Mouse (Mus musculus): ENCODE measurements around the gene Man2b1. TPM values are rescaled to one million over a fixed set of nuclear protein-coding genes. Genes with fewer than 3 reads are reported as not detected.
"Not testable (repeated sequence)": the region's sequence is repeated elsewhere in the genome, so short reads cannot be mapped to it uniquely, and the experiment has no call there.

The Man2b1 gene
- polyA plus RNA-seq, 1 experiment = 64.3 TPM

GRCm38 (mm10) chr8:85116984-85117383 lies 33.9 kb downstream of the Man2b1 start:
- no peak for TF ChIP-seq CTCF (IDR thresholded peaks at IDR 0.05; ENCODE audit: control insufficient read depth, insufficient read depth, low read length)
- TF ChIP-seq POLR2A (IDR thresholded peaks at IDR 0.05; ENCODE audit: borderline replicate concordance, control insufficient read depth, low read depth, low read length) = no peak
- no peak overlapping the region for H3K27ac ChIP-seq (ENCODE audit: control insufficient read depth, insufficient read depth, low read depth, low read length, poor library complexity)
- 80% methylated on average over 7 of the region's 7 CpGs for WGBS
- H3K4me1 ChIP-seq (ENCODE audit: control insufficient read depth, insufficient read depth, low read length) = no peaks in the 10 kb centered on the region; the same call in 1 of the 2 replicates
- H3K4me3 ChIP-seq (replicated peaks; ENCODE audit: control insufficient read depth, low read depth, low read length) = no peak overlapping the region

- H3K27ac ChIP-seq (ENCODE audit: control insufficient read depth, insufficient read depth, low read depth, low read length, poor library complexity) = no peak overlapping the region; the same call in 1 of the 2 replicates
- WGBS = 17% methylated on average over 37 of the region's 37 CpGs
- TF ChIP-seq POLR2A (IDR thresholded peaks at IDR 0.05; ENCODE audit: borderline replicate concordance, control insufficient read depth, low read depth, low read length) (no peak), CTCF (IDR thresholded peaks at IDR 0.05; ENCODE audit: control insufficient read depth, insufficient read depth, low read length) (no peak)
Measured at GRCm38 (mm10) chr8:85119052-85119981, 36.2 kb downstream of the Man2b1 start.

GRCm38 (mm10) chr8:85120251-85120650 lies 37.2 kb downstream of the Man2b1 start:
- not testable (repeated sequence) for H3K27ac ChIP-seq (ENCODE audit: control insufficient read depth, insufficient read depth, low read depth, low read length, poor library complexity); H3K4me1 ChIP-seq (ENCODE audit: control insufficient read depth, insufficient read depth, low read length); H3K4me3 ChIP-seq (replicated peaks; ENCODE audit: control insufficient read depth, low read depth, low read length)
- 86% methylated on average over 5 of the region's 5 CpGs for WGBS

More at GRCm38 (mm10) chr8:85119052-85119981, 36.2 kb downstream of the Man2b1 start:
- Histone ChIP-seq H3K4me1 (ENCODE audit: control insufficient read depth, insufficient read depth, low read length) (no peaks in the 10 kb centered on the region; the same call in 1 of the 2 replicates), H3K4me3 (replicated peaks; ENCODE audit: control insufficient read depth, low read depth, low read length) (peak overlapping the region; percentile 54)

GRCm38 (mm10) chr8:85122995-85123394 lies 39.9 kb downstream of the Man2b1 start, which contains the start of gene Zfp791:
Gene Zfp791 (minus strand): TSS chr8:85123095.
- Histone ChIP-seq H3K27ac (ENCODE audit: control insufficient read depth, insufficient read depth, low read depth, low read length, poor library complexity) (no peak within 1 kb of the TSS), H3K4me3 (replicated peaks; ENCODE audit: control insufficient read depth, low read depth, low read length) (no peak within 1 kb of the TSS), H3K4me1 (ENCODE audit: control insufficient read depth, insufficient read depth, low read length) (no peaks in the 10 kb centered on the region; the same call in 1 of the 2 replicates)
- TF ChIP-seq CTCF (IDR thresholded peaks at IDR 0.05; ENCODE audit: control insufficient read depth, insufficient read depth, low read length) (no peak), POLR2A (IDR thresholded peaks at IDR 0.05; ENCODE audit: borderline replicate concordance, control insufficient read depth, low read depth, low read length) (no peak)
- 71% methylated on average over 3 of the region's 3 CpGs for WGBS

- Histone ChIP-seq H3K4me1 (ENCODE audit: control insufficient read depth, insufficient read depth, low read length) (no peaks in the 10 kb centered on the region; the same call in 1 of the 2 replicates), H3K4me3 (replicated peaks; ENCODE audit: control insufficient read depth, low read depth, low read length) (no peak overlapping the region), H3K27ac (ENCODE audit: control insufficient read depth, insufficient read depth, low read depth, low read length, poor library complexity) (no peak overlapping the region)
- TF ChIP-seq POLR2A (IDR thresholded peaks at IDR 0.05; ENCODE audit: borderline replicate concordance, control insufficient read depth, low read depth, low read length) (no peak), CTCF (IDR thresholded peaks at IDR 0.05; ENCODE audit: control insufficient read depth, insufficient read depth, low read length) (no peak)
- WGBS = 85% methylated on average over 8 of the region's 8 CpGs
Measured at GRCm38 (mm10) chr8:85123691-85124090, 40.6 kb downstream of the Man2b1 start.

GRCm38 (mm10) chr8:85132335-85132734 lies 49.3 kb downstream of the Man2b1 start:
- 76% methylated on average over 1 of the region's 1 CpGs for WGBS
- no peak for TF ChIP-seq POLR2A (IDR thresholded peaks at IDR 0.05; ENCODE audit: borderline replicate concordance, control insufficient read depth, low read depth, low read length)
- no peak for TF ChIP-seq CTCF (IDR thresholded peaks at IDR 0.05; ENCODE audit: control insufficient read depth, insufficient read depth, low read length)
- Histone ChIP-seq H3K27ac (ENCODE audit: control insufficient read depth, insufficient read depth, low read depth, low read length, poor library complexity) (no peak overlapping the region), H3K4me3 (replicated peaks; ENCODE audit: control insufficient read depth, low read depth, low read length) (no peak overlapping the region), H3K4me1 (ENCODE audit: control insufficient read depth, insufficient read depth, low read length) (no peaks in the 10 kb centered on the region; the same call in 1 of the 2 replicates)

- H3K4me3 ChIP-seq (replicated peaks; ENCODE audit: control insufficient read depth, low read depth, low read length); H3K4me1 ChIP-seq (ENCODE audit: control insufficient read depth, insufficient read depth, low read length); H3K27ac ChIP-seq (ENCODE audit: control insufficient read depth, insufficient read depth, low read depth, low read length, poor library complexity): not testable (repeated sequence)
- 81% methylated on average over 2 of the region's 2 CpGs for WGBS
Measured at GRCm38 (mm10) chr8:85135690-85136089, 52.6 kb downstream of the Man2b1 start.

- 31% methylated on average over 4 of the region's 4 CpGs for WGBS
- TF ChIP-seq POLR2A (IDR thresholded peaks at IDR 0.05; ENCODE audit: borderline replicate concordance, control insufficient read depth, low read depth, low read length) = no peak
- TF ChIP-seq CTCF (IDR thresholded peaks at IDR 0.05; ENCODE audit: control insufficient read depth, insufficient read depth, low read length) = no peak
- Histone ChIP-seq H3K27ac (ENCODE audit: control insufficient read depth, insufficient read depth, low read depth, low read length, poor library complexity) (peak overlapping the region; percentile 88; the same call in 1 of the 2 replicates), H3K4me1 (ENCODE audit: control insufficient read depth, insufficient read depth, low read length) (peaks cover 2% of the 10 kb centered on the region; the same call in 1 of the 2 replicates), H3K4me3 (replicated peaks; ENCODE audit: control insufficient read depth, low read depth, low read length) (no peak overlapping the region)
Measured at GRCm38 (mm10) chr8:85142516-85142915, 59.4 kb downstream of the Man2b1 start.

Other genes starting within 250 kb of the Man2b1 start
- gene Rad23a, start 242.6 kb upstream of the Man2b1 start, polyA plus RNA-seq (2011; ENCODE audit: insufficient read depth, insufficient read length, low replicate concordance, missing spikeins) = 169 and 222 TPM in 2 replicates
- 342 and 475 TPM in 2 replicates for gene Calr, start 236.3 kb upstream of the Man2b1 start, polyA plus RNA-seq (2011; ENCODE audit: insufficient read depth, insufficient read length, low replicate concordance, missing spikeins)
- 36.6 and 59.1 TPM in 2 replicates for gene Farsa, start 226.3 kb upstream of the Man2b1 start, polyA plus RNA-seq (2011; ENCODE audit: insufficient read depth, insufficient read length, low replicate concordance, missing spikeins)
- gene Syce2, start 211.2 kb upstream of the Man2b1 start, polyA plus RNA-seq (2011; ENCODE audit: insufficient read depth, insufficient read length, low replicate concordance, missing spikeins) = 32.6 and 36.7 TPM in 2 replicates
- 19.1 and 33.0 TPM in 2 replicates for gene Gcdh, start 189.3 kb upstream of the Man2b1 start, polyA plus RNA-seq (2011; ENCODE audit: insufficient read depth, insufficient read length, low replicate concordance, missing spikeins)
- 142 and 168 TPM in 2 replicates for gene Klf1, start 181.3 kb upstream of the Man2b1 start, polyA plus RNA-seq (2011; ENCODE audit: insufficient read depth, insufficient read length, low replicate concordance, missing spikeins)
- 35.0 and 54.0 TPM in 2 replicates for gene Dnase2a, start 174.7 kb upstream of the Man2b1 start, polyA plus RNA-seq (2011; ENCODE audit: insufficient read depth, insufficient read length, low replicate concordance, missing spikeins)
- gene Mast1, start 145.9 kb upstream of the Man2b1 start, polyA plus RNA-seq (2011; ENCODE audit: insufficient read depth, insufficient read length, low replicate concordance, missing spikeins) = not detected in 2 replicates
- not detected in 2 replicates for gene Rtbdn, start 136.3 kb upstream of the Man2b1 start, polyA plus RNA-seq (2011; ENCODE audit: insufficient read depth, insufficient read length, low replicate concordance, missing spikeins)
- gene Gm49661, start 113.8 kb upstream of the Man2b1 start, polyA plus RNA-seq (2011; ENCODE audit: insufficient read depth, insufficient read length, low replicate concordance, missing spikeins) = not detected in 2 replicates
- 1,113 and 1,804 TPM in 2 replicates for gene Prdx2, start 113.7 kb upstream of the Man2b1 start, polyA plus RNA-seq (2011; ENCODE audit: insufficient read depth, insufficient read length, low replicate concordance, missing spikeins)
- 40.8 and 54.9 TPM in 2 replicates for gene Rnaseh2a, start 113.5 kb upstream of the Man2b1 start, polyA plus RNA-seq (2011; ENCODE audit: insufficient read depth, insufficient read length, low replicate concordance, missing spikeins)
- gene Junb, start 104.6 kb upstream of the Man2b1 start, polyA plus RNA-seq (2011; ENCODE audit: insufficient read depth, insufficient read length, low replicate concordance, missing spikeins) = 11.1 and 18.4 TPM in 2 replicates
- gene Hook2, start 92.7 kb upstream of the Man2b1 start, polyA plus RNA-seq (2011; ENCODE audit: insufficient read depth, insufficient read length, low replicate concordance, missing spikeins) = 3.5 and 7.3 TPM in 2 replicates
- gene Best2, start 68.7 kb upstream of the Man2b1 start, polyA plus RNA-seq (2011; ENCODE audit: insufficient read depth, insufficient read length, low replicate concordance, missing spikeins) = not detected in 2 replicates
- 20.7 and 46.6 TPM in 2 replicates for gene Asna1, start 58.0 kb upstream of the Man2b1 start, polyA plus RNA-seq (2011; ENCODE audit: insufficient read depth, insufficient read length, low replicate concordance, missing spikeins)
- gene Trir, start 56.4 kb upstream of the Man2b1 start, polyA plus RNA-seq (2011; ENCODE audit: insufficient read depth, insufficient read length, low replicate concordance, missing spikeins) = 240 and 300 TPM in 2 replicates
- 35.5 and 49.9 TPM in 2 replicates for gene Tnpo2, start 46.4 kb upstream of the Man2b1 start, polyA plus RNA-seq (2011; ENCODE audit: insufficient read depth, insufficient read length, low replicate concordance, missing spikeins)
- gene Fbxw9, start 23.2 kb upstream of the Man2b1 start, polyA plus RNA-seq (2011; ENCODE audit: insufficient read depth, insufficient read length, low replicate concordance, missing spikeins) = 4.1 and 14.3 TPM in 2 replicates
- gene Gm5741, start 15.3 kb upstream of the Man2b1 start, polyA plus RNA-seq (2011; ENCODE audit: insufficient read depth, insufficient read length, low replicate concordance, missing spikeins) = 4.3 TPM in 1 of 2 replicates, not detected in the other
- 31.0 and 39.6 TPM in 2 replicates for gene Dhps, start 11.5 kb upstream of the Man2b1 start, polyA plus RNA-seq (2011; ENCODE audit: insufficient read depth, insufficient read length, low replicate concordance, missing spikeins)
- 26.9 and 42.0 TPM in 2 replicates for gene Wdr83os, start 2.5 kb upstream of the Man2b1 start, polyA plus RNA-seq (2011; ENCODE audit: insufficient read depth, insufficient read length, low replicate concordance, missing spikeins)
- gene Wdr83, start 2.0 kb upstream of the Man2b1 start, polyA plus RNA-seq (2011; ENCODE audit: insufficient read depth, insufficient read length, low replicate concordance, missing spikeins) = 57.4 and 100 TPM in 2 replicates
- not detected in 2 replicates for gene Zfp791, start 39.8 kb downstream of the Man2b1 start, polyA plus RNA-seq (2011; ENCODE audit: insufficient read depth, insufficient read length, low replicate concordance, missing spikeins)
- not detected in 2 replicates for gene Cks1brt, start 68.7 kb downstream of the Man2b1 start, polyA plus RNA-seq (2011; ENCODE audit: insufficient read depth, insufficient read length, low replicate concordance, missing spikeins)
- not detected in 2 replicates for gene Olfr371, start 142.7 kb downstream of the Man2b1 start, polyA plus RNA-seq (2011; ENCODE audit: insufficient read depth, insufficient read length, low replicate concordance, missing spikeins)
- gene Orc6, start 216.4 kb downstream of the Man2b1 start, polyA plus RNA-seq (2011; ENCODE audit: insufficient read depth, insufficient read length, low replicate concordance, missing spikeins) = 58.9 and 65.2 TPM in 2 replicates
- 22.3 and 37.8 TPM in 2 replicates for gene Vps35, start 216.5 kb downstream of the Man2b1 start, polyA plus RNA-seq (2011; ENCODE audit: insufficient read depth, insufficient read length, low replicate concordance, missing spikeins)